In the genomic region with DNA sequence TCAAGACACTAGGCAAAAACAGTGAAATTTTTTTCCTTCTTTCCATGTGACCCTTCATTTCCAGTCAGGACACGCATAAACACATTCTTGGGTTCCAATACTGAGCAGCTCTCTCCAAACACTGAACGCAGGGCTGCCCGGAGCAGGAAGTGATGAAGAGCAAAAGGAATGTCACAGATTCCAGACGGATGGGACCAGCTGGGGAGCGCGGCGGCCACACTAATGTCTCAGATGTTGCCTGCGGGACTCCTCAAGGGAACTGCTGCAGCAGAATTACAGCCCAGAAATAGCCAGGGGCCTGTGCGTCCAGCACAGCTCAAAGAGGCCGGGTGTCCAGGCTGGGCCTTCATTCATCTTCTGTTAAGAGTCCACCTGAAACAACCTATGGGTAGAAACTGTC, we compare ENCODE assay signal across 9 mouse cellular contexts. TPM values are rescaled to one million over a fixed set of nuclear protein-coding genes. Genes with fewer than 3 reads are reported as not detected.
DNase-seq lines count a peak whose midpoint lies in the region; TF ChIP-seq lines count a peak whose summit lies in the region.
"Had no signal": no experiment of that assay in that cellular context is flagged by ENCODE, and none has a peak within 500 bp of the region (broad histone marks: within the 10 kb centered on the region; RNA-seq: fewer than 3 reads in every experiment).

No protein-coding gene starts in this region.

- H3K27me3 ChIP-seq in cerebellum, adult 2 months (ENCODE audit: control insufficient read depth, insufficient read depth, low read length), result no peaks in the 10 kb centered on the region
- H3K27me3 ChIP-seq: megakaryocyte, embryonic 14.5 days had no signal

- no peak overlapping the region for H3K4me3 ChIP-seq in cerebellum, adult 2 months (replicated peaks; ENCODE audit: insufficient read depth, low read depth, low read length)
- H3K4me3 ChIP-seq in left cerebral cortex, adult 2 months, result no peak overlapping the region

- peaks cover 75% of the 10 kb centered on the region for H3K4me1 ChIP-seq in cerebellum, adult 2 months (ENCODE audit: control insufficient read depth, insufficient read depth, low read length)

- peak; percentile 29 for DNase-seq in embryo, embryonic 9.5 days (ENCODE audit: extremely low spot score)
- peak; percentile 79 for DNase-seq in heart, adult 8-10 months (ENCODE audit: low spot score)
- peak; percentile 39 to 55 for DNase-seq in kidney, adult 8-10 months
- peak; percentile 80 to 93 for DNase-seq in lung, postnatal 4 days
- no peak for DNase-seq in adrenal gland, adult 8-10 months
- DNase-seq in cerebellum, adult 2 months, result no peak
- no peak for DNase-seq in left cerebral cortex, adult 2 months (ENCODE audit: extremely low spot score in 1 of 2, low spot score in 2 of 2)
- DNase-seq in cerebellum, adult 9-11 months, result no peak

- WGBS in cerebellum, adult 2 months, result 47% methylated on average over 10 of the region's 10 CpGs

- intact Hi-C loops in left cerebral cortex, adult 2 months (cut with DNase I), result no loop called here

- H3K27ac ChIP-seq in cerebellum, adult 2 months (ENCODE audit: insufficient read depth, low read length), result no peak overlapping the region
- H3K27ac ChIP-seq in left cerebral cortex, adult 2 months, result no peak overlapping the region

- no peak for TF ChIP-seq CTCF in cerebellum, adult 2 months (IDR thresholded peaks at IDR 0.05; ENCODE audit: borderline replicate concordance, insufficient read depth, low read depth, low read length)
- TF ChIP-seq CTCF in left cerebral cortex, adult 2 months (IDR thresholded peaks at IDR 0.05), result no peak

- no peak for TF ChIP-seq POLR2A in cerebellum, adult 2 months (IDR thresholded peaks at IDR 0.05; ENCODE audit: borderline replicate concordance, insufficient read depth, low read length)

RNA-seq across cellular contexts. Expression of gene Rasa3, which starts 9.0 kb away (rescaled TPM):
- total RNA-seq in heart, adult 8-10 months (2022), result 10 to 100 TPM; 13.2 to 16.2 (median 13.9) TPM
- 10 to 100 TPM; 27.8 to 46.6 (median 33.1) TPM for total RNA-seq in adrenal gland, adult 8-10 months (2022)
- polyA plus RNA-seq in cerebellum, adult 2 months (2012; rRNA removed), result 94.9 and 107 TPM in 2 replicates
- 10 to 100 TPM; 62.3 to 69.4 TPM for total RNA-seq in left cerebral cortex, adult 2 months (2021)

RNA-seq across cellular contexts. Expression of gene Cfap97d2, which starts 37.3 kb away (rescaled TPM):
- total RNA-seq in heart, adult 8-10 months (2022), result not detected
- under 1 TPM in 3 of 4 experiments, not detected in 1; 0.37 to 0.67 (median 0.45) TPM for total RNA-seq in adrenal gland, adult 8-10 months (2022)
- polyA plus RNA-seq in cerebellum, adult 2 months (2012; rRNA removed), result 1.7 and 3.0 TPM in 2 replicates
- total RNA-seq in left cerebral cortex, adult 2 months (2021), result 1 to 10 TPM; 1.0 to 1.4 TPM

Comparison
In these comparisons a context has a peak if more than half of its experiments do, and no peak if none do; other contexts are left out.
1. DNase-seq: peak in embryo, embryonic 9.5 days (single experiment), heart, adult 8-10 months (single experiment), kidney, adult 8-10 months (2 of 2) and lung, postnatal 4 days (2 of 2); none in adrenal gland, adult 8-10 months (single experiment), cerebellum, adult 2 months (0 of 2), left cerebral cortex, adult 2 months (0 of 2) and cerebellum, adult 9-11 months (single experiment).